Mouse (Mus musculus) c-Kit-positive CD71-negative TER-119-negative erythroid progenitor cells, embryonic 14.5 days (primary cell): ENCODE results near the gene Sugct.
"Not testable (repeated sequence)": the region's sequence is repeated elsewhere in the genome, so short reads cannot be mapped to it uniquely, and the experiment has no call there.

Source experiments
- DNase-seq: peaks from one replicate; pipeline ENCODE4 v3.0.0-alpha.2; 2013; ENCODE audit warnings: low read depth

Sugct gene

GRCm38 (mm10) chr13:17604670-17605069, 90.7 kb downstream of the Sugct start:
- DNase-seq, result no peak

DNA sequence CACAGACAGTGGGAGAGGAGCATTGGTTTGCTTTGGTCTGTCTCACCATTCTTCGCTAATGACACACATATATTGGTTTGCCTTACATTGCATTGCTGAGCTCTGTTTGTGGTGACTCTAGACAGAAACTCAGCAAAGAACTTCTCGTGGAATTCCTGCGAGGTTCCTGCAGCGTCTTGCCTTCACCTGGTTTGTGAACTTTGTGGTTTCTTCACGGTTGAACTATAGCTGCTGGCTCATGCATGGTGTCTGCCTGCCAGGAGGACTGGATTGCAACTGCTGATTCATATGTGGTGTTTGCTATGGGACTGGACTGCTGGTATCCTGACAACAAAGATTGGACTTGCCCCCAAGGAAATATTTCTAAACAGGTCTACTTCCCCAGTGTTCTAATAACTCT, 91.6 kb downstream of the Sugct start:
- no peak for DNase-seq

- DNase-seq, result no peak
Observed at GRCm38 (mm10) chr13:17585267-17585913, 110.0 kb downstream of the Sugct start.

DNA sequence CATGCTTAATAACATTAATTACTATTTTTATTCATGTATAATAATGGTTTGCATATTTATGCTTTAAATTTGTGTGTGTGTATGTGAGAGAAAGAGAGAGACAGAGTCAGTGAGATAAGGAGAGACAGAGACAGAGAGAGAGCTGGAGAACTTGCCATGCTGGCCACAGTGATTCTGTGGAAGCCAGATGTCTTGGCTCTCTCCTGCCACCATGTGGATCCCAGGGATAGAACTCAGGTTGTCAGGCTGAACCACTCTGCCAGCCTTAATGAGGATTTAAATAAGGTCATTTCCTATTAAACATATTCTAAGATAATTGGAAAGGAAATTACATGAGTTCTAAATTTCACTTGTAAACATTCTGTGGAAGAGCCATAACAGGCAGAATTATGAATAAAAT, 110.5 kb downstream of the Sugct start:
- DNase-seq, result peak; percentile 16

DNA sequence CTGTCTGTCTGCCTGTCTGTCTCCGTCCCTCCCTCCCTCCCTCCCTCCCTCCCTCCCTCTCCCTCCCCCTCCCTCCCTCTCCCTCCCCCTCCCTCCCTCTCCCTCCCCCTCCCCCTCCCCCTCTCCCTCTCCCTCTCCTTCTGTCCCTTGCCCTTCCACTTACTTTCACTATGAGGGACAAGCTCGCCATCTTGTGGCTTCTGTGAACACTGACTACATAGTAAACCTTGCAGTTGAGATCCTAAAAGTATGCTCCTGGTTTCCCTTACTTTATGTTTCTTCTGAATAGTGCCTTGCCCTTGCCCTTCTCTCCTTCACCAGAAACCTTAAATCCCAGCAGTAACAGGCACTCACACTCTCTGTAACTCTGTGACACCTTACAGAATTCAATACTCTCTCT, 113.7 kb downstream of the Sugct start:
- no peak for DNase-seq

- DNase-seq, result no peak
Observed at GRCm38 (mm10) chr13:17559357-17559756, 136.0 kb downstream of the Sugct start.

GRCm38 (mm10) chr13:17536341-17536740, 159.0 kb downstream of the Sugct start:
- DNase-seq, result no peak

- DNase-seq, result no peak
Observed at GRCm38 (mm10) chr13:17534871-17535270, 160.5 kb downstream of the Sugct start.

DNA sequence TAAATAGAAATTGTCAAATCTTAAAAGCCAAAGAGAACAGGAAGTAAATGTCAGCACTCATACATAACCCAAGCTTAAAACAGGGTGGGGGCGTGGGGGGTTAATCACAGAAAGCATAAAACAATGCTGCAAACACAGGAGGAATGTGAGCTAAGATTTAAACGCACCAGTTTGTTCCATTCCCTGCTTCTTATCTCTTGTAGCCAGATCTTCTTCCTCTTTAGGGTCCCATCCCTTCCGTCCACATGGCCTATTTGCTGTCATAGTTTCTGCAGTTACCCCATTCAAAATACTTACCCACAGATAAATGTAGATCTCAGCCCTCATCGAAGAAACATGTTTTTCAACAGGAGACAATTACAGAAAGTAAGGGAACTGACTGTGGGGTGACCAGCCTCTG, 160.9 kb downstream of the Sugct start:
- peak; percentile 3 for DNase-seq

DNA sequence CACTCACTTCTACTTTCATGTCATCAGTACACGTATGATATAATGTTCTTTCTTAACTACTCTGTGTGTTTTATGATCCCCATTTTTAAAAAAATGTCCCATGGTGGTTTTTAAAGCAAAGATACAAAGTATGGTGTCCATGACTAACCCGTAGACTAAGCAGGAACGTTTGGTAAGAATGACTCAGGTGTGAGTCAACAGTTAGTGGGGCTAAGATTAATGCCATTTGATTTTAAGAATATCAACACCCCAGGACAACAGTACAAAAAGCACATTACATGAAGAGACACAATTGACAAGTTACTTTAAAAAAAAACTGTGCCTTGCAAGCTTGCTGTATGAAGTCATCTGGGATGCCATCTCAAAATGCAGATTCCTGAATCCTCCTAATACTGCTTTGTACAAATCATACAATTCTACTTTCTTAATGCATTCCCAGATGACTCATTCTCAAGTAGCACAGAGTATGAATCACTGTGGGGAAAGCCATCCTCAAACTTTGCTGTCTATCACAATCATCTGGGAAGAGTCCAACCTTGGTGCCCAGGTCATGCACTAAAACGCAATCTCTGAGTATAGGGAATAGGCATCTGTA, 184.1 kb downstream of the Sugct start:
- DNase-seq, result no peak

DNA sequence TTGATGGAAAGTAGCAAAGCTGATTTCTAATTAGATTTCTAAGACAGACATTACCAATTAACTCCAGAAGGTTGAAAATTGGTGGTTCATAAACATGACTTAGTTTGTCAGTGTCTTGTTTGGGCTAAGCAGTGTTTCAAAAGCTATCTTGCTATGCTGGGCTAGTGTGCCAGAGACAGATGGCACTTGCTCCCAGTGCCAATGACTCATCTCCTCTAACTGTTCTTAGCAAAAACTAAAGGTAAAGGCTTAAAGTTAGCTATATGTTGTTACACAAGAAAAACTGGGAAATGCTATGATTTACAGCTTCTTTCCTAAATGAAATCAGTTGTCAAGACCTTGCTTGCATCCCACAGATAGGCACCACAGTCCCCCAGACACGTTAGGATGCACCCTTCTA, 200.4 kb downstream of the Sugct start:
- DNase-seq, result no peak

- DNase-seq, result no peak
Observed at GRCm38 (mm10) chr13:17494056-17494574, 201.2 kb downstream of the Sugct start.

DNA sequence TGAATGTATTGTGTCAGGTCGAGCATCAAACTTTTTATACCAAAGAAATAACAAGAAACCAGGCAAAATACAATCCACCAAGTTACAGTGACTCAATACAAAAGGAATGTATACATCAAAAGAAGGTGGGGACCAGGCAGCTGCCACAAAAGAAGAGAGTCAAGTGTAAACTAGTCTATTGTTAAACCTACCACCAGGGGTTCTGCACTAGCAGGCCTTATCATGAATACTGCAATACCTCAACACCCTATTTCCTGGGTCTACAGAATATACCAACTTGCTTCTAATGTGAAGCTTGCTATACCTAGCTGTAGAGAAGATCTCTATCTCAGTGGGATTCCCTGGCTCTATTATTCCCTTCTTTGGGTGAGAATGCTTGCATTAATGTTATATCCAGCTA, 237.4 kb downstream of the Sugct start:
- DNase-seq, result not testable (repeated sequence)

DNA sequence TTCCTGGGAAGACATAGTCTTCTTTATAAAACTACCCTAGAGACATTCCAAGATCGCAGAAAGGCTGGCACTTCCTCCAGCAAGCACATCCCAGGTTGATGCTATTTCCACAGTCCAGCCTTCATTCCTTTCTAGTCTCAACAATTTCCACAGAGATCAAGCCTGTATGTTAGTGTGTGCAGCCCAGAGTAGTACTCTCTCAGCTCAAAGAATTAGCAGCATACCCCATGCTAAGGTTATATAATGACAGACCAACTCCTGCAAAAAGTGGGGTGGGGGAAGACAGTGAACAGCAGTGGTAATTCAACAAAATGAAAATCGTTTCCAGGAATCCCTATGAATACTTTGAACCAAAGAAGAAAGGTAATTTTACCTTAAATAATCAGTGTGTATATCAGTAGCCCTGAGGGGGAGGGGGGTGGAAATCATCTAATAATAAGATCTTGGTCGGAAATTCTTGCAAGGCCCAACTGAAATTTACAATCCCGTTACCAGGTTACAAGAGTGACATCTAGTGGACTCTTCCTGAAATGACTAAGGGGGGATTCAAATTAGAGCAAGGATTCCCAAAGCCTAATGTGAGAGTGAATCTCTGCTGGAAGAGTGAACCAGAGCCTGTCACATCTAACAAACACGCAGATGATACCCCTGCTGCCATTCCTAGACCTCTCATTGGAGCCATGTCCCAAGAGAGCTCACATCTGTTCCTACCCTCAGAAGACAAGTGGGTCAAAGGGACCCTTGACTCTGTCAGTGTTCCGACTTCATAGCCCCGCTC, 263.0 kb downstream of the Sugct start:
- peak; percentile 37 for DNase-seq

DNA sequence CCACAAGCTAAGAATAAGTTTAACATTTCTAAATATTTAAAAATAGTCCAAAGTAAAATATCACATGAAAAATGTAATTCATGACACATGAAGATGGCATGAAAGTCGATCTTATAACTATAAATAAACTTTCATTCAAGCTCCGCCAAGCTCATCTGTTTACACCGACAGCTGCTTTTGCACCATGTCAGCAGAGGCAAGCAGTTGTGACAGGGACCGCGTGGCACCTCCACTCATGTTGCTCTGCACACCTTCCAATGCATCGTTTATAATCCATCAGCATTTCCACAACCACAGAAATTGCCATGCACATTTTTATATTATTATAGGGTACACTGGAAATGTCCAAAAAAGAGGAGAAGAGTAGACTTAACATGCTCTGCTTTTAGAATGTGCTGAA, 273.5 kb downstream of the Sugct start:
- no peak for DNase-seq

DNA sequence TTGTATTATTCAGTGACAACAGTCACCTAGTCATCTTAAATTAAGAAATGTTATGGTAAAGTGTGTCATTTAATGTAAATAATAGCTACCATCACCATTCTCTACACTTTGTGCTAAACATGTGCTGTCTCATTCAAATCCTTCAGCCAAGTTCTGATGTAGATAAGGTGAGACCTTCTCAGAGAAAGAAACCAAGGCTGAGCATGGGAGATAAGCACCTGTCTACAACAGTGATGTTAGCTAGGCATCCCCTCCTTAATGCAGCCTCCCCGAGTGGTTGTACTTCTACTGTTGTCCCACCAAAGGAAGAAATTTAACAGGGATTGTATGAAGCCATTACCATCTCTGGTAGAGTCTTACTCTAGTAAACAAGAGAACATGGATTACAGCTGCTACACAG, 274.8 kb downstream of the Sugct start:
- no peak for DNase-seq

GRCm38 (mm10) chr13:17342836-17343235, 352.5 kb downstream of the Sugct start:
- DNase-seq, result no peak

GRCm38 (mm10) chr13:17335885-17336540, 359.3 kb downstream of the Sugct start:
- DNase-seq, result no peak

DNA sequence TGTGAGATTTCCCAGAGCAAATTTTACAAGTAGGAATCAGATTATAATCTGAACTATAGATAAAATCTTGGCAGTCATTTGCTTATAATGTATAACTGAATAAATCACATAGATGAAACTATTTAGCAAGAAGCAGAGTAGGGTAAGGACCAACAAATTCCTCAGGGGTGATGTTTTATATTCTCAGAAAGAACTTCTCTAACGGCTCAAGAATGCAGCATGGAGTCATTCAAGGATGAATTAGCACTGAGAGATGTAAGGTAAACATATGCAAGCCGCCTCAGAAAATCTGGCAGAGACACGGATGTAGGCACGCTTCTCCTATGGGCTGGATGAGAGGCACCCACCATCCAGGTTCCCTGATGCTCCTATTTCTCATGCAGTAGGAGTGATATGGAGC, 368.5 kb downstream of the Sugct start:
- DNase-seq, result no peak

- DNase-seq, result no peak
Observed at GRCm38 (mm10) chr13:17301590-17301989, 393.8 kb downstream of the Sugct start.

DNA sequence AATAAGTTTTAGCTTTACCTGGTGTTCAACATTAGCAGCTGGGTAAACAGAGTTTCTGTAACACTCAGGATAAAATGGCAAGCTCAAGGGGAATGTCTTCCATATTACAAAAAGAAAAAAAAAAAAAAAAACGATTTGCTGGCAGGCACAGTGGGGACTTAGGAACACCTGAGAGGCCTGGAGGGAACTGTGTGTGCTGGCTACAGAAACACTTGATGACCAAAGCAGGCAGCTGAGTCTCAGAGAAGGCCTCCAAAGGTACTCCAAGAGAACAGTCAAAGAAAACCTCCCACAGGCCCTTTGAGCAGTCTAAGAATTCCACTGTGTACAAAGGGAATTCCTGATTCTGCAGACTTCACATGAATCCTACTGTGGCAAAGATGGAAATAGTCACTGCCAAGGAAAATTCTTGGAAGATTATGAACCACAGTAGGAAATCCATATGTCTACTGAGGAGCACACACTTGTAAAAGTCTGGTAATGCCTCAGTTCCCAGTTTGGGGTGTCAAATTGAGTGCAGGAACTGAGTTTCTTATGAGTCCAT, 397.8 kb downstream of the Sugct start:
- no peak for DNase-seq

GRCm38 (mm10) chr13:17296912-17297311, 398.4 kb downstream of the Sugct start:
- no peak for DNase-seq
